Mouse (Mus musculus) heart, postnatal 4 days (tissue): ENCODE data around the gene Sfta2. TPM values are rescaled to one million over a fixed set of nuclear protein-coding genes. Genes with fewer than 3 reads are reported as not detected.

Experiments used
- DNase-seq: peaks from one replicate; pipeline ENCODE4 v3.0.0; 2021
- total RNA-seq, 2 experiments: library from RNA; stranded (reverse); gene quantifications; 2 replicates each; pipeline ENCODE4 v1.2.3; 2021

Sfta2 gene
- total RNA-seq, 2 experiments from 2014 or later = not detected

GRCm38 (mm10) chr17:35593786-35594185, 7.6 kb upstream of the Sfta2 start:
- no peak for DNase-seq

DNA sequence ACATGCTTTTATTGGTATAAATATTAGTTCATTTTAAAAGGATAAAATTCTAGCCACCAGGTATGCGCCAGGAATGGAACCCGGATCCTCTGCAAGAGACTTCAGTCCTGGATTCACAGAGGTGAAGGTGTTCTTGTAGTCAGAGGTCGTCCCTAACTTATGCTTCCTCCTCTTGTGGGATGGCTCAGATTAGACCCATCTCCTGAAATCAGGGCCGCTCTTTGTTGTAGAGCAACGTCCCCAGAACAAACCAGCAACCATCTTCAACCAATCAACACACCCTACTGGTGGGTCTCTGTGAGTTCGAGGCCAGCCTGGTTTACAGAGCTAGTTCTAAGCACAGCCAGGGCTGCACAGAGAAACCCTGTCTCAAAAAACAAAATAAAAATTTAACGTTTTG, 6.9 kb upstream of the Sfta2 start:
- no peak for DNase-seq

- DNase-seq = no peak
Measured at GRCm38 (mm10) chr17:35597399-35597798, 4.0 kb upstream of the Sfta2 start.

- DNase-seq = no peak
Measured at GRCm38 (mm10) chr17:35601736-35602354, 496 bp downstream of the Sfta2 start.

DNA sequence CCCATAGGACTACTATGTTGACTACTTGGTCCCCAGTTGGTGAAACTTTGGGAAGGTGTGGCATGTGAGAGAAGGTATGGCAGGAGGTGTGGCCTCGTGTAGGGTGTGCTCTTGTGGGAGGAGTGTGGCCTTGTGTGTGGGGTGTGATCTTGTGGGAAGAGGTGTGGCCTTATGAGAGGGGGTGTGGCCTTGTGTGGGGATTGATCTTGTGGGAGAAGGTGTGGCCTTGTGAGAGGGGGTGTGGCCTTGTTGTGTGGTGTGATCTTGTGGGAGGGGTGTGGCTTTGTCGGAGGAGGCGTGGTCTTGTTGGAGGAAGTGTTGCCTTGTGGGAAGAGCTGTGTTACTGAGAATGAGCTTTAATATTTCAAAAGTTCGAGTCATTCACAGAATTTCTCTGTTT, 15.8 kb downstream of the Sfta2 start:
- no peak for DNase-seq

DNA sequence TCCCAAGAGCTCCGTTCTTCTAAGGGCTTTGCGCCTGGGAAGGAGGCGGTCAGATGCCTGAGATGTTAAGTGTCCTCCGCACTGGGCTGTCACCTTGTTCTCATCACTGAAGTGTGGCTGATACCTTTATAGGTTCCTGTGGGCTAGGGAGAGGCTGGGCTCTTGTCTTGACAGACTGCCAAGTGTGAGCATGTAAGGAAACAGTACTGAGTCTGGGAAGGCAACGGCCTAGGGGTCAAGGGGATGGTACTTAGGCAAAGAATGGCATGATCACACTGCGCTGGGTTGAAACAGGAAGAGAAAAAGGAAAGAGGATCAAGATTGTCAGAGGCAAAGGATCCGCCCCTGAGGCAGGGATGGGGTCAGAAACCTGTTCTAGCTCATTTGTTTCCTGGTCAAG, 25.2 kb downstream of the Sfta2 start, which contains the start of gene Gm9573:
TSS of gene Gm9573 (minus strand) at position 101 of the 400 bp plus-strand sequence.
- DNase-seq = no peak

DNA sequence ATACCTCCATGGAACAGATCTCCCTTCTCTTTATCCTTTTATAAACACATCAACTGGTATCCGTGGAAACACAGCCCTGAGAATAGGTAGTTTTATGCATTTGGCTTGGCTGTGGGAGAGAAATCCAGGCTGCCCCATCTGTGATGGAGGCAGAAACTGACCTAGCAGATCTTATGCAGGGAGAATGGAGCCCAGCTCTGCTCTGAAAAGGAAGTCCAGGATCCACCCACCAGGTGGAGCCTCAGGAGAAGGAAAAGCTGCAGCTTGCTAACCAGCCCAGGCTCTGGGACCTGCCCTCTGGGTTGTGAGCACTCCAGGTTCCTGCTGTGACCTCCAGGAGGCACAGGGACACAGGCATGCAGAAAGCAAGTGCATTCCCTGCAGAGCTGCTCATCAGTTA, 32.6 kb downstream of the Sfta2 start:
- DNase-seq = peak; percentile 55

- DNase-seq = no peak
Measured at GRCm38 (mm10) chr17:35635202-35635601, 33.9 kb downstream of the Sfta2 start.

DNA sequence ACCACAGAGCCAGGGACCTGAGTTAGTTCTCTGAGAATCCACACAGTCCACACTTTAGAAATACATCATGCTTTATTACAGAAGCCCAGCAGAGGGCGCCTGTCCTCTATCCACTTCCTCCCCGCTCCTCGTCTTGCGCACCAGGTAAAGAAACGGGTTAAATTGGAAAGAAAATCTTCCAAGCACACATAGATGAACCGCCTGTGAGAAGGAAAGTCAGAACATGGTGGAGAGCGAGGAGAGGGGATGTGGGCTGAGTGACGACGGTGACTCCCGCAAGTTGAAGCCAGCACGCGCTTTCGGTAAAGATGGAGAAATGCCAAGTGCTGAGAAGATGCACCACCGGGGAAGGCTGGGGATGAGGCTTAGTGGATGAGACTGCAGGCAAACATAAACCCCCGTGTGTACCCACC, 34.4 kb downstream of the Sfta2 start:
- DNase-seq = peak; percentile 76

GRCm38 (mm10) chr17:35636363-35636762, 35.0 kb downstream of the Sfta2 start:
- DNase-seq = peak; percentile 43

GRCm38 (mm10) chr17:35638475-35639190, 37.3 kb downstream of the Sfta2 start:
- peak; percentile 86 for DNase-seq

GRCm38 (mm10) chr17:35639352-35639751, 38.0 kb downstream of the Sfta2 start:
- DNase-seq = no peak

DNA sequence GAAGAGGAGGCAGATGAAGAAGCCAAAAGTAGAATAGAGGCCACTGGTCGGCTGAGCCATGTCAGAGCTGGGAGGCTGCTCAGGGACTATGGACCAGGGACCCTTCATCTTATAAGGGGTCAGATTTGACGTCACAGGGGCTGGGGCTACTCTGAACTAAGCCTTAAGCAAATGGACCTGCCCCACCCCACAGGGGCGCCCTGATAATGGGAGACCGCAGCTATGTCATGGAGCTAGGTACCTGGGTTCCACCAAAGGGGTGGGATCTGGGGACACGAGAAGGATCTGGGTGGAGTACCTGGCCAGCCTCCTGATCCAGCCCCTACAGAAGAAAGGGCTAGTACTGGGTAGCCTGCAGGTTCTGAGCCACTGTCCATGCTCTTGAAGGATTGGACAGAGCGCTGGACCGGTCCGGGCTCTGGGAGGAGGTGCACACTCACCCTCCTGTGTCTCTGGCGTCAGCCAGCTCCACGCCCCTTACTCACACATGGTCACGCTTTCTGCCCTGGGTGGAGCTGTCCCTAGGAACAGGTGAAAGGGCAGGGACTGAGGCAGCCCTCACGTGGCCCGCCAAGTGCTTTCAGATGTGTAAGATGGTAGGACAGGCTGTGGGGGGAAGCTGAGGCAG, 42.4 kb downstream of the Sfta2 start, which contains the start of gene Mucl3:
TSS of gene Mucl3 (minus strand) at position 87 of the 628 bp plus-strand sequence.
- DNase-seq = no peak

GRCm38 (mm10) chr17:35649429-35649828, 48.1 kb downstream of the Sfta2 start:
- no peak for DNase-seq

- DNase-seq = no peak
Measured at GRCm38 (mm10) chr17:35653086-35653485, 51.7 kb downstream of the Sfta2 start.

GRCm38 (mm10) chr17:35665957-35666515, 64.7 kb downstream of the Sfta2 start:
- no peak for DNase-seq

DNA sequence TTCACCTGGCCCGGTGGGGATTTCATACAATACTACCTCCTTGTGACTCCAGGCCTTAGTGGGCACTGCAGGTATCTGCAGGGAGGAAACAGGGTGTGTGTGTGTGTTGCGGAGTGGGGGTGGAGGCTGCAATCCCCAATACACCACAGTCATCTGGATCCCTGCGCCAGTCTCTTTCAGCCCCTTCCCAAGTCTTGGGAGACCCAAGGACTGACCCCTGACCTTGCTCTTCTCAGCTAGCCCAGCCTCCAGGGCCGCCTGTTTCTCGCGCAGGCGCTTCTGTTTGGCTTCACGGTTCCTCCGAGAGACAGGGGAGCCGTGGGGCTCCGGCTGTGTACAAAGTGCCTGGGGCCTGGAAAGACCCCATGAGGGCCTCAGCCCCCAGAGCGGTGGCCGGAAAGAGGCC, 65.5 kb downstream of the Sfta2 start:
- peak; percentile 41 for DNase-seq

- DNase-seq = peak; percentile 98
Measured at GRCm38 (mm10) chr17:35667334-35668065, 66.2 kb downstream of the Sfta2 start, which contains the start of gene Vars2. TSS of gene Vars2 (minus strand) at chr17:35667592.

DNA sequence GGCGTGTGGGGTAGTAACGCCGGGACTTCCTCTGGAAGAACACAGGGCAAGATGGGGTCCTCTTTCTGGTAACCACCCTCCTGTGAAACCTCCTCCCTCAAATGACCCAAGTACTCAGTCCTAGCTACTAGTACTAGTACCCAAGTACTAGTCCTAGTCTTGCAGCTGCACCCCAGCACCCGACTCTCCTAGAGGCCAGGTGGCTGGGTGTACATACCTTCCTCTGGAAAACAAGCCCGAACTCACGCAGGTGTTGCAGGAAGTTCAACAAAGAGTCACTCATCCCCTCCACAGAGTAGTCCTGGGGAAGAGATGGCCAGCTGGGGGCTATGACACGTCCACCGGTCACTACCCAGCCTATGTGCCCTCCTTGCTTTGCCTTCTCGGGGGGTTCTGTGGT, 68.4 kb downstream of the Sfta2 start:
- no peak for DNase-seq

DNA sequence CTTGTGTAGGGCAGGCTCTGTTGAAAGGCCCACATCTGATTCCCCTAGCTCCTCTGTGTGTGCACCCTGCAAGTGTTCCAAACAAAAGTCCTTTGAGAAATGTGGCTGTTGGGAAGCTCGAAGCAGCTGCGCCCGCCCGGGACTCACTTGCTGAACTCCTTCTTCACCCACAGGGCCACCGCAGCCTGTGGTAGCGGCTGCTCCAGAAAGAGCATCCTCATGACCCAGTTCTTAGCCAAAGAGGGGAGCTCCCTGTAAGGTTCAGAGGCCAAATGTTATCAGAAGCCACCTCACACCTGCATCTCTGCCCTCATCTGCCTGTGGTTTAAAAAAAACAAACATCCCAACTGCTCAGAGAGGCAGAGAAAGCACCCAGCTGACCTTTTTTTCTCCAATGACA, 70.5 kb downstream of the Sfta2 start:
- DNase-seq = no peak

DNA sequence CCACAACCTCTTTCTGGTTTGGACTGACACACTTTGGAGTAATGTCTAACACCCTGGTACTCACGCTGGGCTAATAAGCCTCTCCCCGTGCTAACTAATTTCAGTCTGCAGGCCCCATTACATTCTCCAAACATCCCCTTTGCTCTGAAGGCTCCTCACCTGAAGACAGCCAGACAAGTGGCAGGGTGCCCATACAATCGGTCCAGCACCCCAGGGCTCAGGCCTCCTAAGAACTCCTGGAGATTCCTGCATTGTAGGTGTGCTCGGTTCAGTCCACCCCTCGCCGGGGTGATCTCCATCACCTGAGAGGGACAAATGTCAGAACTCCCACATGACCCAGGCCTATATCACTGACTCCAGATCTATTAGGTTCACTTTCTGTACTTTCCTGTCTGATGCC, 71.2 kb downstream of the Sfta2 start:
- DNase-seq = no peak

DNA sequence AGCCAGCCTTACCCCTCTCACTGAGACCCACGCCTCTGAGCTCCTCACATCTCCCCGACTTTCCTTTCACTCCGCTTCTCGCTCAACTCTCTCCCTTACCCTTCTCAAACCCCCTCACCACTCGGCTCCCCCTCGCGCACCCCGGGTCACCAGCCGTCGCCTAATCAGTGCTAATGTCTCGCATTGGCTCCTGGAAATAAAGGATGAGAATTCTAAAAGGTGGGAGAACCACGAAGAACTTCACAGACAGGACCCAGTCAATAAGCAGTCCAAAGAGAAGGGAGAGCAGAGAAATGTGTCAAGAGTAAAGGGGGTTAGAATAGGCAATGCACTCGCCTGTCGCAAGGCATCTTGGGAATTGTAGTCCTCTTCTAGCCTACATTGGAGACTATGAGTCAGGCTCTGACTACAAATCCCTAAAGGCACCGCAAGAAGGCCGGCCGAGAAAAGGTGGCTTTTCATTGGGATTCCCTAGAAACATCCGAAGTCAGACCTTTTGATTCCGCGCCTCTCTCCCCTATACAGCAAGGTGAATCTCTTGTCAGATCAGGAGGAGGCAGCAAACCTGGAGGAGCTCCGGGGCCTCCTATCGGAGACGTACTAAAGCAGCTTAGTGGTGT, 72.2 kb downstream of the Sfta2 start, which contains the start of gene Gtf2h4:
TSS of gene Gtf2h4 (minus strand) at position 324 of the 620 bp plus-strand sequence.
- DNase-seq = peak; percentile 91
